Mouse (Mus musculus) small intestine, adult 2 months (tissue): ENCODE results near the gene Ctdnep1. TPM values are rescaled to one million over a fixed set of nuclear protein-coding genes. Genes with fewer than 3 reads are reported as not detected.
A peak's percentile ranks its signal among the peaks of the same experiment; 100 is the strongest.
"Not testable (repeated sequence)": the region's sequence is repeated elsewhere in the genome, so short reads cannot be mapped to it uniquely, and the experiment has no call there.

Experiments used
- H3K27ac ChIP-seq: fragments of 200-500 bp; 2 replicates; pipeline ENCODE4 v1.5.1; 2012; ENCODE audit warnings: low read depth, low read length, control low read depth, inconsistent platforms; ENCODE audit not compliant: insufficient read depth
- H3K27me3 ChIP-seq: fragments of 200-500 bp; 2 replicates; pipeline ENCODE4 v1.6.1; 2012; ENCODE audit warnings: mild to moderate bottlenecking, moderate library complexity, low read length, inconsistent platforms; ENCODE audit not compliant: control insufficient read depth, insufficient read depth
- H3K36me3 ChIP-seq: fragments of 200-500 bp; 2 replicates; pipeline ENCODE4 v1.6.1; 2012; ENCODE audit warnings: mild to moderate bottlenecking, low read length, control low read depth, inconsistent platforms; ENCODE audit not compliant: control insufficient read depth, insufficient read depth
- H3K4me1 ChIP-seq: fragments of 200-500 bp; 2 replicates; pipeline ENCODE4 v1.6.1; 2012; ENCODE audit warnings: low read length, inconsistent platforms, mixed read lengths; ENCODE audit not compliant: control insufficient read depth, insufficient read depth, insufficient read length
- H3K4me3 ChIP-seq: fragments of 200-500 bp; 2 replicates; pipeline ENCODE4 v1.5.1; 2012; ENCODE audit warnings: low read depth, mild to moderate bottlenecking, control low read depth, inconsistent platforms, low read length, moderate library complexity
- CTCF ChIP-seq: fragments of 200-500 bp; IDR thresholded peaks from 2 replicates; pipeline ENCODE4 v1.5.1; 2012; ENCODE audit warnings: low read depth, mild to moderate bottlenecking, control low read depth, inconsistent platforms, low read length, moderate library complexity, mixed read lengths; ENCODE audit not compliant: insufficient replicate concordance, insufficient read length; ENCODE audit errors: extremely low read depth
- POLR2A ChIP-seq: fragments of 200-500 bp; IDR thresholded peaks from 2 replicates; pipeline ENCODE4 v1.6.1; 2012; ENCODE audit warnings: low read depth, mild to moderate bottlenecking, control low read depth, inconsistent platforms, low read length, moderate library complexity
- WGBS: fragments of 180-500 bp; shearing (Covaris S2); methylation state at CpG from one replicate; pipeline ENCODE4 v1.1.7; 2018; 5-methylcytosine and 5-hydroxymethylcytosine counted together
- polyA plus RNA-seq: library from polyadenylated mRNA; depleted of rRNA; stranded (reverse); fragments of >200 nt; gene quantifications from 2 replicates; pipeline ENCODE4 v1.2.3, GENCODE M21; 2012

Gene Ctdnep1
- polyA plus RNA-seq, 1 experiment: 116 TPM

DNA sequence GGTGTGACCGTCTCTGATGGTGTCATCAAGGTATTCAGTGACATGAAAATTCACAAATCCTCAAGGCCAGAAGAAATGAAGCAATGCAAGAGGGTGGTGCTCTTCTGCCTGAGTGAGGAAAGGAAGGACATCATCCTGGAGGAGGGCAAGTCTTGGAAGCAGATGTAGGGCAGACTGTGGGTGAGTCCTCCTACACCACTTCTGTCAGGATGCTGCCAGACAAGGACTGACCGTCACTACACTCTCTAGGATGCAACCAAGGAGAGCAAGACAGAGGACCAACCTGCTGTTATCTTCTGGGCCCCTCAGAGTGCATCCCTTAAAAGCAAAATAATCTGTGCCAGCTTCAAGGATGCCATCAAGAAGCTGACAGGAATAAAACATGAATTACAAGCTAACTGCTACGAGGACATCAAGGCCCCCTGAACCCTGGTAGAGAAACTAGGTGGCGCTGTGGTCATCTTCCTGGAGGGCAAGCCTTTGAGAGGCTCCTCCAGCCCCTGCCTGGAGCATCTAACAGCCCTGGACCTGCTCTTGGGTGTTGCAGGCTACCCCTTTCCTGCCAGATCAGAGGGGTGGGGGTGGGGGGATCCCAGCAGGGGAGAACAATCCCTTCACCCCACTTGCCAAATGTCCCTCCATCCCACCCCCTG is 30.0 kb upstream of the Ctdnep1 start:
- Histone ChIP-seq H3K36me3 (no peaks in the 10 kb centered on the region), H3K4me1 (peaks cover 9% of the 10 kb centered on the region), H3K27me3 (no peaks in the 10 kb centered on the region), H3K27ac (no peak overlapping the region), H3K4me3 (no peak overlapping the region)
- 48% methylated on average over 4 of the region's 4 CpGs for WGBS
- TF ChIP-seq CTCF: peak; percentile 33; the same call in 1 of the 2 replicates
- TF ChIP-seq POLR2A: no peak

GRCm38 (mm10) chr11:69952274-69952673 is 28.7 kb upstream of the Ctdnep1 start:
- Histone ChIP-seq H3K36me3 (no peaks in the 10 kb centered on the region), H3K27ac (peak overlapping the region; percentile 77; the same call in 1 of the 2 replicates), H3K4me1 (peaks cover 9% of the 10 kb centered on the region), H3K4me3 (no peak overlapping the region), H3K27me3 (no peaks in the 10 kb centered on the region)
- 33% methylated on average over 1 of the region's 1 CpGs for WGBS
- TF ChIP-seq CTCF: peak; percentile 34; the same call in 1 of the 2 replicates
- TF ChIP-seq POLR2A: no peak

DNA sequence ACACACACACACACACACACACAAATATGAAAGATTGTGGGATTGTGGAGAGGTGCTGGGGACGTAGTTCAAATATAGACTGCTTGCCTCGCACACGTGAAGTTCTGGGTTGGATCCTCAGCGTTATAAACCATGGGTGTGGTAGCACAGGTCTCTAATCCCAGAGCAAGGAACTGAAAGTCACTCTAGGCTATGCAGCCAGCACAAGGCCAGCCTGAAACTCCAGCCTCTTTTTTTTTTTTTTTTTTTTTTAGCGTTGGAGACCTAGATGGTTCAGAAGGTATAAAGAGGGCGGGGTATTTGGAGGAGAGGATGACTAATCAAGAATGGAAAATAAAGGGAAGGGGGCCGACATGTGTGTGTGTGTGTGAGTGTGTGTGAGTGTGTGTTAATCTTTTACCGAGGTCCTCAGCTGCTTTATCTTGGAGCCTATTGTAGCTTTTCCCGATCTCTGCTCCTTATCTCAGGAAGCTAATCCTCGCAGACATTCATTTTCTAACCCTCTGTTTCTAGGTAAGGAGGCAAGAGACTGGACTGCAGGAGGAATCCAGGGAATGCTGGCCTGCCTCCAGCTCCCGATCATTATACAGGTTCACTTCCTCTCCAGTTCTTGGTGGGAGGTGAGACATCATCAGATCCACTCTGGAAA is 27.6 kb upstream of the Ctdnep1 start:
- WGBS: 14% methylated on average over 11 of the region's 11 CpGs
- Histone ChIP-seq H3K4me3 (peak overlapping the region; percentile 13; the same call in 1 of the 2 replicates), H3K27me3 (no peaks in the 10 kb centered on the region), H3K36me3 (no peaks in the 10 kb centered on the region), H3K4me1 (peaks cover 7% of the 10 kb centered on the region), H3K27ac (peak overlapping the region; percentile 77)
- TF ChIP-seq CTCF: no peak
- no peak for TF ChIP-seq POLR2A

- H3K27ac ChIP-seq: peak overlapping the region; percentile 20; the same call in 1 of the 2 replicates
- H3K4me3 ChIP-seq, H3K27me3 ChIP-seq, H3K36me3 ChIP-seq, H3K4me1 ChIP-seq: not testable (repeated sequence)
- WGBS: 69% methylated on average over 4 of the region's 4 CpGs
Measured at GRCm38 (mm10) chr11:69955618-69956017, 25.3 kb upstream of the Ctdnep1 start.

DNA sequence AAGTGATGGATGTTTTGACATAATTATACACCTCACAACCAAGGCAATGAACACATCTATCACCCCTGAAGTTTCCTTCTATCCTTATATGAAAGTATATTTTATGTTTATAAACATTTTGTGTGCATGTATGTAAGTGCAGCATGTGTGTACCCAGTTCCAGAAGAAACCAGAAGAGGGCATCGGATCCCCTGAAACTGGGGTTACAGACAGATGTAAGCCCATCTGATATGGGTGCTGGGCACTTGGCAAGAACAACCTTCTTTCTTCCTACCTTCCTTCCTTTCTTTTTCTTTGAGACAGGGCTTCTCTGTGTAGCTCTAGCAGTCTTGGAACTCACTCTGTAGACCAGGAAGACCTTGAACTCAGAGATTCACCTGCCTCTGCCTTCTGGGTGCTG is 24.7 kb upstream of the Ctdnep1 start:
- H3K4me1 ChIP-seq: peaks cover 10% of the 10 kb centered on the region; the same call in 1 of the 2 replicates
- H3K4me3 ChIP-seq: no peak overlapping the region
- no peaks in the 10 kb centered on the region for H3K36me3 ChIP-seq
- TF ChIP-seq POLR2A (no peak), CTCF (no peak)
- WGBS: 79% methylated on average over 1 of the region's 1 CpGs
- H3K27ac ChIP-seq: peak overlapping the region; percentile 14; the same call in 1 of the 2 replicates
- H3K27me3 ChIP-seq: no peaks in the 10 kb centered on the region

DNA sequence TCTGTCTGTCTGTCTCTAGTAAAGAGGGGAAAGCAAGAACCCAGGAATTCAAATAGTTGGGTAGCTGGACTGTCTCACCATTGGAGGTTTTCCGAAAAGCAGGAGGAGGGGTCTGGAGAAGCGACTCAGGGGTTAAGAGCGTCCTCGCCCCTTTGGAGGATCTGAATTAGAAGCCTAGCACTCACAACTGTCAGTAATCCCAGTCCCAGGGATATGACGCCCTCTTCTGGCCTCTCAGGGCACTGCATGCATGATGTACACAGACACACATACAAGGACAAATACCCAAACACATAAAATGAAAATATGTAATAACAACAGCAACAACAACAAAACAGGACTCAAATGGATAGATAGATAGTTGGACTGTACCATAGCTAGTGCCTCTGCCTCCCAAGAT is 20.3 kb upstream of the Ctdnep1 start:
- Histone ChIP-seq H3K4me1 (peaks cover 13% of the 10 kb centered on the region; the same call in 1 of the 2 replicates), H3K36me3 (no peaks in the 10 kb centered on the region), H3K27ac (peak overlapping the region; percentile 100), H3K27me3 (no peaks in the 10 kb centered on the region), H3K4me3 (no peak overlapping the region)
- TF ChIP-seq CTCF (peak; percentile 46; the same call in 1 of the 2 replicates), POLR2A (no peak)
- WGBS: 62% methylated on average over 5 of the region's 5 CpGs

GRCm38 (mm10) chr11:69961841-69962240 is 19.1 kb upstream of the Ctdnep1 start:
- no peak for TF ChIP-seq POLR2A
- no peak for TF ChIP-seq CTCF
- Histone ChIP-seq H3K27me3 (no peaks in the 10 kb centered on the region), H3K4me3 (no peak overlapping the region), H3K36me3 (peaks cover 1% of the 10 kb centered on the region), H3K4me1 (peaks cover 13% of the 10 kb centered on the region; the same call in 1 of the 2 replicates), H3K27ac (peak overlapping the region; percentile 100)
- WGBS: 8% methylated on average over 5 of the region's 5 CpGs
